Mouse (Mus musculus) liver, adult 2 months (tissue): ENCODE measurements around the gene Slc4a1ap.

Source experiments
- CTCF ChIP-seq: fragments of 200-500 bp; IDR thresholded peaks from 2 replicates; pipeline ENCODE4 v1.5.1; 2011; ENCODE audit warnings: low read depth, low read length, control low read depth
- POLR2A ChIP-seq: fragments of 200-500 bp; IDR thresholded peaks from 2 replicates; pipeline ENCODE4 v1.6.1; 2011; ENCODE audit warnings: low read length, control low read depth; ENCODE audit not compliant: insufficient read depth; ENCODE audit errors: extremely low read depth

GRCm38 (mm10) chr5:31563905-31564304 is 37.1 kb downstream of the Slc4a1ap start:
- TF ChIP-seq POLR2A: no peak
- no peak for TF ChIP-seq CTCF
